Mouse (Mus musculus): Measurements from ENCODE around the gene Steap3.

The Steap3 gene

GRCm38 (mm10) chr1:120146994-120147393 lies 125.5 kb downstream of the Steap3 start:
- DNase-seq (ENCODE audit: low spot score): no peak

GRCm38 (mm10) chr1:120145527-120146216 lies 126.8 kb downstream of the Steap3 start:
- no peak for DNase-seq (ENCODE audit: low spot score)

GRCm38 (mm10) chr1:120142551-120142950 lies 130.0 kb downstream of the Steap3 start:
- DNase-seq (ENCODE audit: low spot score): peak; percentile 49

All from testis, postnatal 10 days (tissue).